Mouse (Mus musculus) erythroblast, adult 5-6 weeks (primary cell): ENCODE data around the gene S100a8. TPM values are rescaled to one million over a fixed set of nuclear protein-coding genes. Genes with fewer than 3 reads are reported as not detected.

Experiments
- ATAC-seq: replicated peaks from 2 replicates; pipeline ENCODE4 v1.8.0; 2016; ENCODE audit warnings: moderate number of reproducible peaks, mild to moderate bottlenecking, moderate TSS enrichment, inconsistent platforms; ENCODE audit not compliant: poor library complexity, low FRiP score, severe bottlenecking
- total RNA-seq, 2 experiments: library from RNA; stranded (forward) in 1 of 2; stranded (reverse) in 1 of 2; fragments of 150-400 nt in 1 of 2; fragments of 200-764, 138-1000 nt in 1 of 2; gene quantifications; 2 replicates each; pipeline versions ENCODE4 v1.2.3 to v1.2.4; 2015 to 2017; ENCODE audit warnings: low replicate concordance in 2 of 2

Gene S100a8
- total RNA-seq (2015; ENCODE audit: low replicate concordance) (9,516 and 10,353 TPM in 2 replicates), total RNA-seq (2017; ENCODE audit: low replicate concordance) (5,136 and 5,692 TPM in 2 replicates)

DNA sequence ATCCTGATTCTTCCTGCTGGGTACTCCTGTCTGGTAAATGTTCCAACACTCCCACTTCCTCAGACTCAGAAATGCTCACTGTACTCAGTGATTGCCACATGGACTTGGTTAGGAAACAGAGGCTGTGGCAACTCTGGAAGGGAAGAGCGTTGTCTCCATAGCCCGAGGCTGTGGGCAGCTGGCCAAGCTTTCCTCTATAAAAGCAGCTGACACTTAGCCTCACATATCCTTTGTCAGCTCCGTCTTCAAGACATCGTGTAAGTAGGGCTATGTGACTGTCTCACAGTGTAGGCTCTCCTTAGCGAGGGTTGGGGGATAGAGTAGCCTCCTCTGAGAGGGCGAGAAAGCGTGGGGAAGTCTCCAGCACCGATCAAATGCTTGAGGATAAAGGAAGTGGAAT, at the start of gene S100a8:
TSS of gene S100a8 (plus strand) at position 133 of the 400 bp plus-strand sequence.
- ATAC-seq: no peak

DNA sequence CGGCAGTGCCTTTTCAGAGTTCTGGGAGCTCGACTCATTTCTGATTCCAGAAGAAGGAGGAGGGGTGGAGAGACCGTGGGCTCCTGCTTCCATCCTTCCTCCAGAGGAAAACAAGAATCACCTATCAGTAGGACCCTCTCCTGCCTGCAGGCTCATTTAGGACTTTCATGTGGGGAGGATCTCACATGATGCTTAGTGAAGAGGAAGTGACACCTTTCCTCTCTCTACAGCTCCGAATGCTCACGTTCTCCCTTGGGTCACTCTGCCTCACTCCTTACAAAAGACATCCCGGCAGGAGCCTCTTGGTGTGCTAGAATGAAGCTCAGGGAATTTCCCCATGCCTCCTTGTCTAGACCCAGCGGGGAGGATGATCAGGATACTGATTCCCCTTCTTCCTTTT, 47.2 kb upstream of the S100a8 start:
- ATAC-seq: no peak

DNA sequence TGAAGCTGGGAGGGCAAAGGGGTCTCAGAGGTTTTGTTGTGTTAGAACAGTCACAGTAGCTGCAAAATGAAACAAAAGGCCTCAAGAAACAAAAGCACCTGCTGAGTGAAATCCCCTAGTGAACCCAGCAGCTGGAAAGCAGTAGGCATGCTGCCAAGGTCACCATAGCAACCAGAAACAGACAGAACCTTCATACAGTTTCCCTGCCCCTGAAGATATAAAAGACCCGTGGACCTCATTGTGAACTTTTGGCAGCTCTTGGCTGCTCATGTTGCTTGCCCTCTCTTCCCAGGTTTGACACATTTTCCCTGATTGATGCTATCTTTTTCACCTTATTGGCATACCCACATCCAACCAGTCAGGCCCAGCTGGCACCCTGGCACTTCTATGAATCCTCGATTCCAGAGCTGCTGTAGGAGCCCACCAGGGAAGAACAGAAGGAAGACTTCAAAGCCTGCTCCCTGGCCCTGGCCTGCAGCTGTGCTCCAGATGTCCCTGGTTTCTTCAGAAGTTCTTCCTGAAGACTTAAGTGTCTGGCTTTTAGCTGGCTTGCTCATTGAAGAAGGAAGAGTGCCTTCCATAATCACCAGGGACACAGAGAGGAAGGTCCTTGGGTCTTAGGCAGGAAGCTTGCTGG, 45.2 kb upstream of the S100a8 start:
- no peak for ATAC-seq

DNA sequence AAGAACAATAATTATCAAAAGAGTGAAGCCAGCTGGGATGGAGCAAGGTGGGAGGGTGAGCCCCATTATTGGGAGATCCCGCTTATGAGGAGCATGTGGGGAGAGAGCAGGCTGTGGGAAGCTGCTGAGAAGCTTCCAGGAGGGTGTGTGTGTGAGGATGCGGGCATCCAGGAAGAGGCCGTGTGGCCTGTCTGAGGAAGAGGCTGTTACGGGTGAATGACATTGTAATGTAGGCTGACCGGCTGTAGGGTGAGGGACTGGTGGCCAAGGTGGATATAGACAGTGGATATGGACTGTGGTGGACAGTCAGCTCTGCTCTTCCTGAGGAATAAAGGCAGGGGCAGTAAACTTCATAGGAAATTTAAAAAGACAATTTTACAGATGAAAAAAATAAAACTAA, 43.3 kb upstream of the S100a8 start:
- no peak for ATAC-seq

DNA sequence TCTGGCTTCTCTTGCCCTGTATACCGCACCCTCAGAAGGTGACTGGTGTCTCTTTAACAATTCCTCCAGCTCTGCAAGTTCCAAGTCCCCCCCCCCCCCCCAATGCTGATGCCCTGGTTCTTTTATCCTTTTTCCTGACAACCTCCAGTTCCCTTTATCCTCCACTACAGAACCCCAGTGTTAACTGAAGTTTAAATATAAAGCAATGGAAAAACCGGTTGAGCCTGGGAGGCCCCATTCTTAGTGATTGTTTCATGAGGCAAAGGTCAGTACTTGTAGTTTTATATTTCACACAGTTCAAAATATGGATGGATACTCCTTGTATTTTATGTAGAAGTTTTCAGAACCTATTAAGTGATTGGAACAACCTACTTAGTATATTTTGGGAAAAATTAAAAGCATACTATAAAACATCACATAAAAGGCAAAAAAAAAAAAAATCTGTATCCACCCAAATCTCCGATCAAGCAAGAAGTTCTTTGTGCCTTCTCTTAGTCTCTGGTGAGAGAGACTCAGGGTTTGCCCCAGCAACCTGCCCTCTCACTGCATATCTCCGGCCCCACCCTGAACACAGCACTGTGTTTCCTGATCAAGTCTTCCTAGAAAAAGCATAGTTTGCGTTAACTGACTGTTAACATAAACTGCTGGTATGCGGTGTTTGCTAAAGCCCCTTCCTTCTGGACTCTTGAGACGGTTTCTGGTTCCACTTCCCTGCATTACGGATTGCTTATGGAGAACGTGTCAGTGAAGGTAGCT, 42.3 kb upstream of the S100a8 start:
- ATAC-seq: no peak

DNA sequence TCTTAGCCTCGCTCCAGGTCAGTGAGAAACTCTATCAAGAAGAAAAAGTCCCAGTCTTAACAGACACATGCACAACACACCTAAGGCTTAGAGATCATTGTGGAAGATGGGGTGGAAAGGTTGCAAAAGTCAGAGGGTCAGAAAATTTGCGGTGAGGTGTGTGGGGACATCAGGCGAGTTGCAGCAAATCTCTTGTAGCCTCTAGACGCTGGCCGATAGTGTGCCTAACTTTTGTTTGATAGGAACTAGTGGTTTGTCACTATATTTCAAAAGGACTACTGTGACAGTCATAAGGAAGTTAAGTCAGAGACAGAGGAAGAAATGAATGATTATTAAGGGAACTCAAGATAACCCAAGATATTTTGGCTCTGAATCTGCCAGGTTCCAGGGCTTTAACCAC, 41.4 kb upstream of the S100a8 start:
- ATAC-seq: no peak

DNA sequence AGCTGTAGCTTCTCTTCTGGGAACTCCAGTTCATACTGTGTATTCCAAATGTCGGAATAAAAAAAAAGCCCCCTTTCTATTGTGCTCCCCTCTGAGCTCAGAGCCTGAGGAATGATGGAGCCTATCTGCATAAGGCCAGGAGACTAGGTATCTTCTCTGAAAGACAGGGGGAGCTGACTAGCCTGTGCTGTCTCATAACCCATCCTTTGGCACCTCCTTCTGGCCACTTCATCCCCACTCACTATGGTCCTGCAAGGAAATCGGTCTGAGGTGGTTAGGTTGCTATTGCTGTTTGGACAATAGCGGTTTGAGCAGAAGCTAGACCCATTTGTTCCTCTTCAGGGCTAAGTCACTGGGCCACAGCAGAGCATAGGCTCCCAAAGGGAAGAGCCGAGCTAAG, 41.0 kb upstream of the S100a8 start:
- ATAC-seq: no peak

DNA sequence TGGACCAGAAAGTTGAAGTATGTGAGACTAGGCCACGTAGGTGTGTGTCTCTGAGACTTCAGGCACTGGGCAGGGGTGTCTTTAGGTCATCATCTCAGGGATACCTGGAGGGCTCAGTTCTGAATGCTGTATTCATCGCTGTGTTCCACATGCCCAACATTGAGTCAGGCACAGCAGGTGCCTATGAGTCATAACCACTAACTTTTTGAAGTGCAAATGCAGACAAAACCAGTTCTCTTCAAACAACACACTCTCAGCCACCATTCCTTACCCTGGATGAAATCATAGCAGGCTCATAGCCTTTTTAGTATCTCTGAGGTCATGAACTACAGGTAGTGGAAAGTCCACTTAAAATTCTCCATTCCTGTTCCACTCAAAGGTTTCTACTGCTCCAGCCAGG, 39.5 kb upstream of the S100a8 start:
- ATAC-seq: no peak

DNA sequence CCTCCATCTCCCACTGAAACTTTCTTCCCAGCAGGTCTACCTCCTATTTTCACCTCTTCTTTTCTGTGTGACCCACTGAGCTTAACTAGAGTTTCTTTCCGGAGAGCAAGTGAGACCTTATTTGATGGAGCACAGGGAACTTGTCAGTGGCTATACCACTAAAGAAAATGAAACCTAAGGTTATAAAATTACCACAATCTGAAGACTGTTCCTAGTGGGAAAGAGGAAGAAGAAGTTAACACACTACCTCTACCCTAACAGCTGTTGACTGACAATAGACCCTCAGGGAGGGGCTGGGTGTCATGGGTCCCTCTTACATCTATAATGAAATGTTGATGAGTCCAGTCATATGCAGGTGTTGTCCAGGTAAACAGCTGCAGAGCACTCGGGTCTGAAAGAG, 36.8 kb upstream of the S100a8 start:
- ATAC-seq: no peak

DNA sequence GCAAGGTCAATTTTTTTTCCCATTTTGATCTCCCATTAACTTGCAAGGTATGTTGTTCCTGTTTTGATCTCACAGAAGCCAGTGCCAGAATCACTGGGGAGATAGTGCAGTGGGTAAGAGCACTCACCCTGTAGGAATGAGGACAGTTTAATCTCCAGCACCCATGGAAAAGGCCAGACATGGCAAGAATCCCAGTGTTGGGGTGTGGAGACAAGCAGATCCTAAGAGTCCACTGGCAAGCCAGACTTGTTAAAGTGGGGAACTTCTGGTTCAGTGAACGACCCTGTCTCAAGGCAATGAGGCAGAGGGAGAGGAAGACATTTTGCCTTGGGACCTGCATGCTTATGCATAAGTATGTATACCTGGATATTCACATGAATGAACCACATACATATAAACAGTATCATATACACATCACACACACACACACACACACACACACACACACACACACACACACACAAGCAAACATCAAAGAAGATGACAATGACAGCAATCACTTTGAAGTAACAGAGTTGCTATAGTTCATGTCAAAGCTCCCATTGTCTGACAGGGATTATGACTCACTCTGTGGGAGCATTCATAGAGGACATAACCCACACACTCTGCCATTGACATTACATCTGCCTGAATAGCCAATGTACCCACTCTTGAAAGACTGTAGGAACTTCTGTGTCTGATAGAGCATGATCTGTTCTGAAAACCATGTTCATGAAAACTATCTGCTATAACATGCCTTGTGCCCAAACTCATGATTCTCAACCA, 30.1 kb upstream of the S100a8 start:
- no peak for ATAC-seq

DNA sequence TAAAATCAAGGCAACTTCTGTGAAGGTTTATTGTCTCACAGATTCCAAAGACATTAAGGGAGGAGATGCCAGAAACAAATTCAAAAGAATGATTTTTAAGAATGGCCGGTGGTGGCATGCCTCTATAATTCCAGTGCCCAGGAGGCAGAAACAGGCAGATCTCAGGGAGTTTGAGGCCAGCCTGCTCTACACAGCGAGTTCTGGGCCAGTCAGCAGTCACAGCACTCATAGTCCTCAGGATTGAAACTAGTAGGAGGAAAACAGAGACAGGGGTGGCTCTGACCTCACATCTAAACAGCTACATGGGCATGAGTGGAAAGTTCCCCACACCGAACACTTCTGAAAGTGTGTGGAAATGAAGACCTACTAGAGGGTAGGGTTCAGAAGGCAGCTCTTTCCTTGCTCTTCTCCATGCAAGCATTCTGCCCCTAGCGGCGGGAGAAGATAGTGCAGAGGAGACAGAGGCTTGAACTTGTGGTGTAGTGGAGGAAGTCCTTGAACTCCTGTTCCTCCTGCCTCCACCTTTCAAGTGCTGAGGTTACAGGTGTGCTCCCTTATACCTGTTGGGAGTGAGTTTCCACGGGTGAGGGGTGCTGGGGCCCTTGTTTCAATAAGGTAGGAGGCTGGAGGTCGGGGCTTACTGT, 29.1 kb upstream of the S100a8 start:
- peak; percentile 80 for ATAC-seq

DNA sequence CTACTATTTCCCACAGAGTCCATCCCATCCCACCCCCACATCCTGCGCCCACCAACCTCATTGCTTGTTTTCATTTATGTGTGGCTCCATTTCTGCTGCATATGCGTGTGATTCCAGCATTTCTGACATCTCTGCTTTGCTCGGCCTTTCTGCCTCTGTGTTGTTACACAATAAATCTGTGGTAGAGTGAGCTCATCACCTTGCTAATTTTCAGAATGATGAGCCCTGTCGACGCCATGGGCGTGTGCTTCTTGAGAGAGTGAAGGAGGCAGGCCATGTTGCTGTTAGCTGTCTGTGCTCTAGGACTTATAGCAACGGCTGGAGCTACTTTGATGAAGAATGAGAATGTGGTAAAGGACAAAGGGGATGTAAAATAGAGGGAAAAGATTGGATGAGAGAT, 27.8 kb upstream of the S100a8 start:
- no peak for ATAC-seq

DNA sequence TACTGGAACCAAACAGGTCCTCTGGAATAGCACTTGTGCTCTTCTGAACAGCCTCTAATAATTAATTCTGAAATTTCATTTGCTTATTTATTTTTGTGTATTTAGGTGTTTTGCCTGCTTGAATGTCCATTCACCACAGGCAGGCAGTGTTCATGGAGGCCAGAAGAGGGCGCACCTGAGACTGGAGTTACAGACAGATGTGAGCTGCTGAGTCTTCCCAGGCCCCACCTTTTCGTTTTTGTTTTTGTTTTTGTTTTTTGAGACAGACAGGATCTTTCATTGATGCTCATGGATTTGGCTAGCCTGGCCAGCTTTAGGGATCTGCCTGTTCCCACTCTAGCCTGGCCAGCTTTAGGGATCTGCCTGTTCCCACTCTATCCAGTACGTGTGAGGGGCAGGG, 24.6 kb upstream of the S100a8 start:
- ATAC-seq: no peak

DNA sequence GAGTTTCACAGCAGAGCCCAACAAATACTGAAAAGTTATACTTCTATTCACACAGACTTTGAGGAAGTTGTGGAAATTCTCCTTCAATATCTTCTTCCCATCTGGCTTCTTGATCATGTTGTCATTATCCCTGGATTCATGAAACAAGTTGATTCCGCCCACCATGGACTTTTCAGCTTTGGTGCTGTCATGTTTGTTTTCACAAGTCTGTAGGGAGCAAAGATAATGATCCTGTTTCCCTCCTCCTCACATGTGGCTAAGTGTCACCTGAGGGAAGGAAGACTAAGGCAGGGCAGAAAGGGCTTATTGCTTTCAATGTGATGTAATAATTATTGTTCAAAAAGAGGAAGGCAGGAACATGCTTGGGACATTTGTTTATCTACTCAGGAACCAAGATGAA, 21.5 kb upstream of the S100a8 start:
- no peak for ATAC-seq

DNA sequence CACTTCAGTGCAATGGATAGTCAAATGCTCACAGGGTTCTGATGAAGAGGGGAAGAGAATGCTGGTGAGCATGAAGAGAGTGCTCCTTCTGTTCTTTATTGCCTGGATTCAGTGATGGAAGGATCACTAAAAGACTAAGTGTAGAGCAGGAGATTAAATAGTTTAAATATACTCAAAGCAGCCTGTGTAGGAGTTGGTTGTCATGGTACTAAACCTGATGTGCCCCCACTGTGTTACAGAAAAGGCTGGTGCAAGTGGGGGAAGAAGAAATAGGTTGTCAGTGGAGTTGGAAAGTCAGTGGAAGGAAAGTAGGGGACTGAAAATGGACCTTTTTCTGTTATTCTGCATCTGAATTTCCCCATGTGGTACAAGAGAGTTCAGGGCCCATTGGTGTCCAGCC, 19.8 kb upstream of the S100a8 start:
- no peak for ATAC-seq

DNA sequence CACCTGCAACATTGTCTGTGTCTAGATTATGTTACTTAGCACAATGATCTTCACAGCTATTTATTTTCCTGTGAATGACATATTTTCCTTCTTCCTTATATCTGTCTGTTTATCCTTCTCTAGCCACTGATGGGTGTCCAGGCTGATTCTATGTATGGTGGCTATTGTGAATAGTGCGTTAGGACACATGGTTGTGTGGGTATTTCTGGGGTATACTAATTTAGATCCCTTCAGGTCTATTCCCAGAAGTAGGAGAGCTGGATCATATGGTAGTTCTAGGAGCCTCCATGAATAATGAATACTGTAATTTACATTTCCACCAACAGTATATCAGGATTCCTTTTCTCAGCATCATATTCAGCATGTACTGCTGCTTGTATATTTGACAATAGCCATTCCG, 18.9 kb upstream of the S100a8 start:
- ATAC-seq: no peak

DNA sequence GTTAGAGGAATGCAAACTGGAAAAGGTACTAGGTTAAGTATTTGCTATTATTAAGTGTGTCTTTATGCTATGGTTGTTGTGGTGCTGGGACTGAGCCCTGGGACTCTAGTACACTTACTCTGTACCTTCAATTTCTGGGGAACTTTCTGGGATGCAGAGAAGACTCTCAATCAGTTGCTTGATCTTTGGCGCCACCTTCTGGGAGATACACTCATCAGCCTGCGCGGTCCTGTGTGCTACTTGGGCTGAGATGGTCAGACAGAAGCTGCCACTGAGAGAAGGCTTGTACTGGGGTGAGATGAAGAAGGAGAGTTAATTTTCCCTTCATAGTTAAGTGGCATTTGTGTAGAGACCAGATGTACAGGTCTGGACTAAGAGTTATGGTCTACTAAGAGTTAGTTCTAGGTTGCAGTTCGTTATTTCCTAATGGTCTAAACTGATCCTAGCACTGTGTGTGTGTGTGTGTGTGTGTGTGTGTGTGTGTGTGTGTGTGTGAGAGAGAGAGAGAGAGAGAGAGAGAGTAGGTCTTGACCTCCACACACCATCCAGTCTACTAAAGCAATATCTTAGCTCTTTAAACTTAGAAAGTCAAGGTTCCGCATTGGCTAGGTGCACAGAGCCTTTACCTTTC, 15.8 kb upstream of the S100a8 start:
- no peak for ATAC-seq

DNA sequence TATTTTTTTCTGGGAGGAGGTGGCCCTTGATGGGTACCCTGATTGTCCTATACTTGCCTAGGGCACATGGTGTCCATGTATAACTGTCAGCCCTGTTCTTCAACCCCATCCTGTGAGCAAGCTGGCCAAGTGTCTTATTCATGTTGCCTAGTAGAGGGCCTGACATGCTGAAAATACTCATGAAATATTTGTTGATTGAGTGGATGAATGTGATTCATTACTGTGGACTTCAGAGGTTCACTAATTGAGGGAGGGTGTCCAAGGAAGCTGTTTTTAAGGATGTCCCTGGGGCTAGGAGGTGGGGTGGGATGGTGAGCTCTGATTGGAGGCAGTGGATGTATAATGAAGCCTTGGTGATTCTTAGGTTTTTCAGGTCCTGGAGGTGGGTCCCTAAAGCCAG, 15.1 kb upstream of the S100a8 start, which contains the start of gene S100a7a:
TSS of gene S100a7a (plus strand) at position 301 of the 400 bp plus-strand sequence.
- ATAC-seq: no peak

DNA sequence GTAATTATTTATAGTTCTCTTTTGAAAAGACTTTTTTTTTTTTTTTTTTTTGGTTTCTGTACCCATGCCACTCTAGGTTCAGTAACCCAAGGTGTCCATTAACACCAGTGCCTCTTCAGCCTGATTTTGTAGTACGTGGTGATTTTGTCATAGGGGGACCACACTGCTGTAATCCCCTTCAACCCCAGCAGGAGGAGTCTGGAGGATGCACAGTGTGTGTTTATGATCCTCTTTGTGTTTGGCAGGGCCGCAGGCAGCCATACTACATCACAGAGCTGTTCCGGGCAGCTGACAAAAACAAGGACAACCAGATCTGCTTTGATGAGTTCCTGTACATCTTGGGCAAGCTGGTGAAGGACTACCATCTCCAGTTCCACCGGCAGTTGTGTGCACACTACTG, 11.4 kb upstream of the S100a8 start:
- no peak for ATAC-seq
